Mouse (Mus musculus) left cerebral cortex, postnatal 14 days (tissue): Measurements from ENCODE around the gene Gimd1. TPM values are rescaled to one million over a fixed set of nuclear protein-coding genes. Genes with fewer than 3 reads are reported as not detected.

Experiments used
- total RNA-seq, 2 experiments: library from RNA; stranded (reverse); gene quantifications; 2 replicates each; pipeline ENCODE4 v1.2.3; 2021

The Gimd1 gene
- total RNA-seq, 2 experiments from 2014 or later: not detected

Other genes with a start within 250 kb of the Gimd1 start
- gene Tbck, start 54.3 kb downstream of the Gimd1 start, total RNA-seq: 10 to 100 TPM; 33.1 to 33.7 TPM
- 10 to 100 TPM; 42.0 to 43.7 TPM for gene Aimp1, start 54.5 kb downstream of the Gimd1 start, total RNA-seq